Mouse (Mus musculus): ENCODE measurements around the gene Msgn1.

- TF ChIP-seq POLR2A (IDR thresholded peaks at IDR 0.05; ENCODE audit: control insufficient read depth, extremely low read depth, insufficient read depth, low read length, poor library complexity) (no peak), CTCF (IDR thresholded peaks at IDR 0.05; ENCODE audit: borderline replicate concordance, control insufficient read depth, extremely low read depth, insufficient read depth, low read length, poor library complexity) (no peak)
Observed at GRCm38 (mm10) chr12:11221524-11222330, 13.0 kb upstream of the Msgn1 start.
